Mouse (Mus musculus) bone marrow macrophage, adult 2 months (primary cell): Measurements from ENCODE around the gene Pnma1. TPM values are rescaled to one million over a fixed set of nuclear protein-coding genes. Genes with fewer than 3 reads are reported as not detected.

Source experiments
- H3K27ac ChIP-seq: 2 replicates; pipeline ENCODE4 v1.5.1; 2012; ENCODE audit warnings: low read depth, low read length; ENCODE audit not compliant: insufficient read depth
- H3K4me1 ChIP-seq: 2 replicates; pipeline ENCODE4 v1.6.1; 2012; ENCODE audit warnings: low read length; ENCODE audit not compliant: control insufficient read depth, insufficient read depth
- H3K4me3 ChIP-seq: 2 replicates; pipeline ENCODE4 v1.5.1; 2012; ENCODE audit warnings: mild to moderate bottlenecking, low read length, moderate library complexity; ENCODE audit not compliant: insufficient read depth
- CTCF ChIP-seq: IDR thresholded peaks from 2 replicates; pipeline ENCODE4 v1.5.1; 2012; ENCODE audit warnings: low read depth, mild to moderate bottlenecking, low read length, moderate library complexity
- POLR2A ChIP-seq: IDR thresholded peaks from 2 replicates; pipeline ENCODE4 v1.6.1; 2012; ENCODE audit warnings: mild to moderate bottlenecking, low read depth, low read length, borderline replicate concordance
- polyA plus RNA-seq: library from polyadenylated mRNA; stranded (reverse); fragments of >200 nt; gene quantifications from 2 replicates; pipeline ENCODE4 v1.2.4, GENCODE M21; 2012; ENCODE audit not compliant: missing spikeins, insufficient read depth, insufficient read length

Gene Pnma1
- polyA plus RNA-seq, 1 experiment, result 0.23 TPM

DNA sequence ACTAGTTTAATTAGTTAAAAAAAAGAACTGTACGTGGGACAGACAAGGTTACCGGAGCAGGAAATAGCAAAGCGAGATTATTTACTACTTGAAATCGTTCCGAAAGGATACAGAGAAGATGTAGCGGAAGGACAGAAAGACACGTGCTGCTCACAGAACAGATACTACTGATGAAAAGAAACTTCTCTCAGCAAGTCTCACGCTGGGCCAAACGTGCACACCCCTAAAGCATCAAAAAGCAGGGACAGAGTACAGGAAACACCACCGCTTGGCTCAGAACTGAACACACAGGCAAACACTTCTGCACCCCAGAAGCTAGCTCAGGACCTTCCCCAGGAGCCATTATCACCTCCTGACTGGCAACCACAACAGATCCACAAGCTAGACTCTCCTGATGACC is 22.3 kb upstream of the Pnma1 start:
- Histone ChIP-seq H3K4me1 (peaks cover 33% of the 10 kb centered on the region), H3K27ac (no peak overlapping the region), H3K4me3 (no peak overlapping the region)
- no peak for TF ChIP-seq CTCF
- no peak for TF ChIP-seq POLR2A

DNA sequence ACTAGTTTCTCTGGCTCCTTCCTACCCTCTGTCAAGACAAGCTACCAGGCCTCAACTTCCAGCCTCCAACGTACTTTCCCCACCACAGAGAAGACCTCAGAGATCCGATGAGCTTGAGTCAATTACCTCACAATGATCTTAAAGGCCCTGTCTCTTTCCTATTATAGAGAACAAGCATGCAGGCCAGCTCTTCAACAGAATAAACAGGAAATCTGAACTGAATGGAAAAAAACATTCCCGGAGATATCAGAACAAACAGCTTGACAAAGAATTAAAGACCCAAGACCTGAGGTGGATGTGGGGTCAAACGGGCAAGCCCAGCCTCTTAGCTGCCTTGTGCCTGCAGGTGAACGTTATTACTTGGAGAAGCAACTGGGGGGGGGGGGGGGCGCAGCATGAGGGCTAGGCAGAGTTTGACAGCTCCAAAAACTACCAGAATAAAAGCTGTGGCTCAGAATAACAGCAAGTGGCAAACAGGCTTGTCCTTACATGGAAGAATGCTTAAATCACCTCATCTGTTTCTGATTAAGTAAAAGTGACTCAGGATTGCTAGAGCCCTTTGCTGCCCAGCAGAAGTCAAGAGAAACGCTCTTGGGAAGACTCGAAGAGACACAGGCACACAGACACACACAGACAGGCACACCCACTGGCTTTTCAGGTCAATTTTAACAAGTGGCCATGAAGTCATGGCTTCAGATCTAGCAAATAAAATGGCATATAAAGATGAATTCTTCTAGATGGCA is 17.5 kb upstream of the Pnma1 start:
- Histone ChIP-seq H3K4me1 (no peaks in the 10 kb centered on the region; the same call in 1 of the 2 replicates), H3K4me3 (no peak overlapping the region), H3K27ac (no peak overlapping the region)
- no peak for TF ChIP-seq CTCF
- TF ChIP-seq POLR2A, result no peak

DNA sequence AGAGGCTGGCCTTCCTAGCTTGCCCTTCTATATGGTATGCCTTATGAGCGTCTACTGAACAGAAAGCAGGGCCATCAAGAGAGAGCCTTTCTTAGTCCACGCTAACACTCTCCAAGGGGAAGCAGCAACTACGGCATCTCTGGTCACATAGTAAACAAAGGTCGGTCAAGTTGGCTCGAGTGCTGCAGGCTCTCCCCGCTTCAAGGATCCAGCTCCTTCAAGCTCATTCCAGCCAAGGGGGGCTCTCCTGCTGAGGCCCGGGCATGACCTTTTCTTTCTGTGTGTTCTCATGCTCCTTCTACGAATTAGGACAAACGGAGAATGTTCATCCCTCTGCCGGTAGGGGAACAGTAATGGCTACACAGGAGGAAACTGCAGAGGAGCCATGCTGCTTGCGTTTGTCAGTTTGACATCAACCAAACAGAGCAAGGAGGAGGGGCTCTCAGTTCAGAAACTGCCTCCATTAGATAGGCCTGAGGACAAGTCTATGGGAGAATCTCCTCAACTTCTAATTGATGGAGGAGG is 15.4 kb upstream of the Pnma1 start:
- H3K4me3 ChIP-seq, result no peak overlapping the region
- H3K27ac ChIP-seq, result no peak overlapping the region
- TF ChIP-seq POLR2A (no peak), CTCF (no peak)
- no peaks in the 10 kb centered on the region; the same call in 1 of the 2 replicates for H3K4me1 ChIP-seq

DNA sequence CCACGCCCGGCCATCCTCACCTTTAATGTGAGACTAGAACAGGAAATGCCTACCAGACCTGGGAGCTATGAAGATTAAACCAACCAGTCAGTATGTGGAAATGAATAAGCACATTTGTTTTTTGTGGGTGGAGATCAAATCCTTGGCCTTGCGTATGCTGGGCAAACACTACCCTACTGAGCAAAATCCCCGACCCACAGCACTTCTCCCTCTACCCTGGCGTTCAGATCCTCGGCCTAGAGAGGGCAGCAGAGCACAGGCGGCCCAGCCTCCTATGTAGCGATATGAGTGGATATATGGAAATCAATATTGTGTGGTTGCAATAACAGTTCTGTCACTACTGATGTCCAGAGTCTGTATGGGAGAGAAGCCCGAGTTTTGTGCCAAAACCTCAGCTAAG is 14.8 kb upstream of the Pnma1 start:
- Histone ChIP-seq H3K27ac (no peak overlapping the region), H3K4me1 (no peaks in the 10 kb centered on the region; the same call in 1 of the 2 replicates), H3K4me3 (no peak overlapping the region)
- peak; percentile 25; the same call in 1 of the 2 replicates for TF ChIP-seq CTCF
- no peak for TF ChIP-seq POLR2A

DNA sequence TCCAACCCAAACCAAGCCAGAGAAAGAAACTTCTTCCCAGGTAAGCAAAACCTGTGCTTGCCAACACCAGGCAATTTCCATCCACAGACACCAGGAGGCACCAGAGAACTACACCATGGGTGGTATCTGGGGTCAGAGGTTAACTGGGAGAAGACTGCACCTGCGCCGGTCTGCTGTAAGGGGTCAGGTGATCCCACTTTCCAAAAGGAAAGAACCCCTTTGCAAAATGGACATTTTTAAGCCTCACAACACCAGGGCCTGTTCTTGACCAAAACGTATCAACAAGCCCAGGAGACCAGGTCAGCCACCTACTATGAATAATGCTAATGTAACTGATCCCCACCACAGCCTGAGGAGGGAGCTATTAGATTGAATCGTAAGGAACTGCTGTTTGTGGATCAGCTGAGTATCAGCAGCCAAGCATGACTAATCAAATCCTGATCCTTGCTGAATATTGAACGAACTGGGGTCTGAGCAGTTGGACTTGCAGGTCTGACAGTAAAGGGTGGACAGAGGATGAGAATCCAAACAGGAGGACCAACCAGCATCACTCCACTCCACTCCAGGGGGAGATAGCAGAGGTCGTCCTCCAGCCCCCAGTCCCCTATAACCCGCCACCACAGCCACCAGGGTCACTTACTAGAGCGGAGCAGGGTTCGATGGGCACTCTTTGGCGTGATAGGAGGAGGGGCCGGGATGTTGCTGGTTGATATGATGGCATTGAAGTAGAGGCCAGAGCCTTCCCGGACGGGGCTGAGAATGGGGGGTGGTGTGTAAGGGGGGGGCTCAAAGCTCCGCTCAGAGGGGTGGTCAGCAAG is 13.5 kb upstream of the Pnma1 start:
- TF ChIP-seq CTCF (peak; percentile 79; the same call in 1 of the 2 replicates), POLR2A (no peak)
- H3K27ac ChIP-seq, result no peak overlapping the region
- H3K4me1 ChIP-seq, result no peaks in the 10 kb centered on the region; the same call in 1 of the 2 replicates

DNA sequence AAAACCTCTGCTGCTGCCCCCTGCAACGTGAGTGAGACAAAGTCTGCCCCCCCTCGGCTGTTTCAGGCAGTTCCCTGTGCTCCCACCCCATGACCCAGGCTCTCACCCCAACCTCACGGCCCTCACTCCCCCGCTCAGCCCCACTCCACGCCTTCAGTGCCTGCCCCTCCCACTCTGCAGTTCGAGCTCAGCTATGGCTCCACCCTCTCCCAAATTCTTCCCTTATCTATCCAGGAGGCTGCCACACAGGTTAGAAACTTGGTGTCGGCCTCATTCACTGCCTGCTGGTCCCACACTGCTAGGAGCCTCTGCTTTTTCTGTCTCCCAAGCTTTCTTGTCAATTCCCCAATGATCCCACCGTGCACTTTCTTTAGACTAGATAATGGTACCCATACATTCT is 12.8 kb upstream of the Pnma1 start:
- no peak overlapping the region for H3K27ac ChIP-seq
- H3K4me1 ChIP-seq, result no peaks in the 10 kb centered on the region; the same call in 1 of the 2 replicates
- no peak overlapping the region for H3K4me3 ChIP-seq
- TF ChIP-seq CTCF (no peak), POLR2A (no peak)

More for the DNA sequence above, 13.5 kb upstream of the Pnma1 start:
- H3K4me3 ChIP-seq, result no peak overlapping the region

DNA sequence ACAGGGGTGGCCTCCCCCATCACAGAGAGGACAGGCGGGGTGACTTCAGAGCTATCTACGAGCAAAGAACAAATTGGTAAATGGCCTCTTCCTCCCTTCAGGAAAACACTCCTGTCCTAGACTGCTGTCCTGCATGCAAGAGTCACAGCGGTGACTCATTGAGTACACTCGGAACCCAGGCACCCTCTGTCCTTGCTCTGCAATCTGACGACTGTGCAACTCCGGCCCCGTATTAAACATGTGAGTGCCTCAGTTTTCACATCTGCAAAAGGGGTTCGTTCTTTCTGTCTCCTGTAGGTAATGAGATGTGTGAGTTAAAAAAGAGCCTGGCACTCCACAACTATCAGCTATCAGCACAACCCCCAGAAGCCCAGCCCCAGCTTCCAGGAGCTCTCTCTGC is 12.2 kb upstream of the Pnma1 start:
- no peak for TF ChIP-seq CTCF
- no peak for TF ChIP-seq POLR2A
- Histone ChIP-seq H3K4me1 (no peaks in the 10 kb centered on the region), H3K4me3 (no peak overlapping the region), H3K27ac (no peak overlapping the region)

DNA sequence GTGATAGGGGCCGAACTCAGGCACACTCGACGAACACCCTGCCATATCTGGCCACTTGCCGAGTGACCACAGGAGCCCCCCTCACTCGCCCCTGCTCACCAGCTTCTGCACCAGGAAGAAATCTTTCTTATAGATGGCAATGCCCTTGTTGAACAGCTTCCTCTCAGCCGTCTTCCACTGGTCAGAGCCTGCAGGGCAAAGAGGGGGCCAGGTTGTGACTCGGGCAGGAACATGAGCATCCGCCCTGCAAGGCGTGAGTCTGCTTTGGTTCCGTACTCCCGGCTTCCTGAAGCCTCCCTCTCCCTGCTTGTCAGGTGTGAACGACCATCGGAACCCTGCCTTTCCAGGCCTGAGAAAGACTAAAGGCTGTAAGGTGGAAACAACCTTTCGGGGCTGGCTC is 9.9 kb upstream of the Pnma1 start:
- Histone ChIP-seq H3K4me1 (no peaks in the 10 kb centered on the region), H3K4me3 (no peak overlapping the region), H3K27ac (no peak overlapping the region)
- TF ChIP-seq CTCF (no peak), POLR2A (no peak)

DNA sequence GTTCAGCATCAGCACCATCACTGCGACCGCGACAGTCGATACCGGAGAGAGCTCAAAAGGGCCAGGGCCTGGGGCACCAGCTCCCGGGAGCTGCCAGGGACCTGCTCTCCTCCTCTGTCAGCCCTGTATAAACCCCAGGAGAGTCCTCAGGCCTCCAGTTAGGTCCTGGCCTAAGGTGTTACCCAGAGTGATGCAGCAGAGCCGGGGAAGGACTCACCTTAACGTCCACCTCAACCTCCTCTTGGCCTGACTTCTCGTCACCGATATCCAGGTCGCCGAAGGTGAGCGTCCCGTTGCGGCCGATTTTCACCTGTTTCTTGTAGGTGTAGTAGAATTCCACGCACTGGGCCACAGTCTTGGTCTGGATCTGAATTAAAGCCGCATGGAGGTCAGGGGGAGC is 7.9 kb upstream of the Pnma1 start:
- Histone ChIP-seq H3K4me3 (no peak overlapping the region), H3K4me1 (no peaks in the 10 kb centered on the region), H3K27ac (no peak overlapping the region)
- TF ChIP-seq POLR2A (no peak), CTCF (no peak)

DNA sequence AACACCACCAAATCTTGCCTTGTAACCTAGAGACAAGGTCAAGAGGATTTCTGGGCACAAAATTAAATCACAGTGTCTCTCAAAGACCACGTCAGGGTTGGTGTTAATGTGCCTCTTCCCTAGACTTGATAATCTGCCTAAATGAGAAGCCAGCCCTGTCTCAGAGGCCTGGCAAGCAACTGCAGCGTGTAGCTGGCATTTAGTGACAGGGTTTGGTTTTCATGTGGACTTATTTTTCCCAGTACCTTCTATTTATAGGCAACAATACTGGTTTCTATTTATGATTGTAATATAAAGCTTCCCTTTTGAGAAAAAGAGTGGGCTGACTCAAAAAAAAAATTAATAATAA is 7.2 kb upstream of the Pnma1 start:
- TF ChIP-seq POLR2A (no peak), CTCF (no peak)

More for the DNA sequence above, 7.2 kb upstream of the Pnma1 start:
- Histone ChIP-seq H3K4me3 (no peak overlapping the region), H3K27ac (no peak overlapping the region), H3K4me1 (no peaks in the 10 kb centered on the region)
